Mouse (Mus musculus): ENCODE data around the gene Igfbpl1. TPM values are rescaled to one million over a fixed set of nuclear protein-coding genes. Genes with fewer than 3 reads are reported as not detected.
A peak's percentile ranks its signal among the peaks of the same experiment; 100 is the strongest.

Gene Igfbpl1
- polyA plus RNA-seq, 1 experiment from 2014 or later, result 90.4 TPM

DNA sequence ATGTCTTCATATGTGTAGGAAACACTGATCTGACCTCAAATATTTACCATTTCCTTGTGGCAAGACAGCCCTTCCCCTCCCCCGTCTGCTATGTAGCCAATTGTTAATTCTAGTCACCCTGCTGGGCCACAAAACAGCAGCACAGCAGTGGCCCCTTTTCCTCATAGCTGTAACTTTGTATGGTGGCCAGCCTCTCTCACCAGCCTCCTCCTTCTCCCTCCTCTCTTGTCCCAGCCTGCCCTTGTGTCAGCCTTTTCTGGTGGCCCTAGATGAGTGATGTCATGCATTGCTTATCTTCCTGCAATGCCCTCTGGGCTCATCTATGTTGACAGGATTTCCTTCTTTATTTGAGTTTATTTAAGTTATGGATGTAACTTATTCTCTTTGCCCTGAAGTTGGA lies 22.7 kb upstream of the Igfbpl1 start:
- ATAC-seq (ENCODE audit: insufficient read depth, low FRiP score, low TSS enrichment) (no peak), DNase-seq (ENCODE audit: low spot score) (no peak)
- no peak overlapping the region for H3K27ac ChIP-seq (ENCODE audit: low read depth, low read length)
- 19% methylated on average over 1 of the region's 1 CpGs for WGBS
- H3K36me3 ChIP-seq (ENCODE audit: control insufficient read depth, insufficient read depth, low read length), result no peaks in the 10 kb centered on the region
- H3K9me3 ChIP-seq (ENCODE audit: control insufficient read depth, low read length), result no peaks in the 10 kb centered on the region
- no peaks in the 10 kb centered on the region for H3K27me3 ChIP-seq (ENCODE audit: control insufficient read depth, insufficient read depth, low read length)
- no peak overlapping the region for H3K4me2 ChIP-seq (ENCODE audit: low read depth)
- H3K9ac ChIP-seq (ENCODE audit: low read length), result no peak overlapping the region
- H3K4me1 ChIP-seq (ENCODE audit: control insufficient read depth, insufficient read depth, low read length), result peaks cover 2% of the 10 kb centered on the region; the same call in 1 of the 2 replicates
- H3K4me3 ChIP-seq (ENCODE audit: low read depth, low read length), result no peak overlapping the region

DNA sequence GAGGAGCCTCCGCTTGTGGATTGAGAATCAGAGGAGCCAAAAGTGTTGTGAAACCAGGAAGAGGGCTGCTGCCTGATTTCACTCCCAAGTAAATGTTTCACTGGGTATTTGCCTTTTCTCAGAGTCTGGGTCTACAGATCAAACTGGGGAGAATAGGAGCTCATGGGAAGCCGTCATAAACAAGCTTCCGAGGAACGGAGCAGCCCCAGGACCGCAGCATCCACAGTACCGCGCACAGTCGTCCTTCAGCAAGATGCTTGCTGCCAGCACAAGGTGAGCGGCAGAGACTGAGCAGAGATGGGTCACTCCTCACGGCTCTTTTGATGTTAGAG lies 22.1 kb upstream of the Igfbpl1 start:
- H3K4me1 ChIP-seq (ENCODE audit: control insufficient read depth, insufficient read depth, low read length), result peaks cover 2% of the 10 kb centered on the region; the same call in 1 of the 2 replicates
- no peak overlapping the region for H3K4me2 ChIP-seq (ENCODE audit: low read depth)
- ATAC-seq (ENCODE audit: insufficient read depth, low FRiP score, low TSS enrichment) (no peak), DNase-seq (ENCODE audit: low spot score) (no peak)
- no peaks in the 10 kb centered on the region for H3K9me3 ChIP-seq (ENCODE audit: control insufficient read depth, low read length)
- no peak overlapping the region for H3K4me3 ChIP-seq (ENCODE audit: low read depth, low read length)
- 16% methylated on average over 10 of the region's 10 CpGs for WGBS
- no peaks in the 10 kb centered on the region for H3K36me3 ChIP-seq (ENCODE audit: control insufficient read depth, insufficient read depth, low read length)
- H3K9ac ChIP-seq (ENCODE audit: low read length), result no peak overlapping the region
- H3K27me3 ChIP-seq (ENCODE audit: control insufficient read depth, insufficient read depth, low read length), result no peaks in the 10 kb centered on the region
- no peak overlapping the region for H3K27ac ChIP-seq (ENCODE audit: low read depth, low read length)

DNA sequence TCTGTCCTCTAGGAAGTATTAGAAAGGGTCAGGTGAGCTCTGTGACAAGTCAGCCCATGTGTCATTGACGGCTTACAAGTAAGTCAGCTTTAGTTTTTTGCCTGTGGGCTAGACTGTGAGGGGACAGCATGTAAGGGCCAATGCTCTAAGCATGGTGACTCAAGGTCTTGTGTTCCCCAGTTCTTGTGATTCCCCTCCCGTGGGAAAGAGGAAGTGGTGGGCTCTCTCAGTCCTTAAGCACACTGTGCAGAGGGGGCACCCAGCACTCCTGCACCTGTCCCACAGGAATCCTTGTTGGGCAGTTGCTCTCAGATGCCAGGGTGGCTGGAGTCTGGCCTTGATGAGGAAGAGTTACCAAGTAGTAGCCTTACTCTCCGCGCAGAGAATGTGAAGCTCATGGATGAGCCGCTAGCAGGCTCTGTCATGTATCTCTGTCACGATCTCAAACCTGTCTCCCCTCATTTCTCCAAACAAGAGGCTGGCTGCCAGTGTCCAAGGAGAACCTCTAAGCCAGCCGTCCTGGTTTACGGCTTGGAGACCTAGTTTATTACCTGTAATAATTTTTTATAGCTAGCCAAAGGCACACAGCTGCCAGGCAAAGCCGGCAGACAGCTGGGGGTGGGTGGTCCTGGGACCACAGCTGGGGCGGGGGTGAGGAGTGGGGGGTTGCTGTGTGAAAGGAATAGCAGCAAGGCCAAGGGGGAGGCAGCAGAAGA lies 21.5 kb upstream of the Igfbpl1 start, which contains the start of gene Stra6l:
Gene Stra6l, plus strand, starts transcription at position 556 of the 716 bp plus-strand sequence.
- 24% methylated on average over 10 of the region's 10 CpGs for WGBS
- DNase-seq (ENCODE audit: low spot score) (no peak), ATAC-seq (ENCODE audit: insufficient read depth, low FRiP score, low TSS enrichment) (no peak)
- Histone ChIP-seq H3K4me1 (ENCODE audit: control insufficient read depth, insufficient read depth, low read length) (peaks cover 2% of the 10 kb centered on the region; the same call in 1 of the 2 replicates), H3K27me3 (ENCODE audit: control insufficient read depth, insufficient read depth, low read length) (no peaks in the 10 kb centered on the region), H3K36me3 (ENCODE audit: control insufficient read depth, insufficient read depth, low read length) (no peaks in the 10 kb centered on the region), H3K9ac (ENCODE audit: low read length) (no peak within 1 kb of the TSS), H3K4me3 (ENCODE audit: low read depth, low read length) (no peak within 1 kb of the TSS), H3K27ac (ENCODE audit: low read depth, low read length) (no peak within 1 kb of the TSS), H3K9me3 (ENCODE audit: control insufficient read depth, low read length) (no peaks in the 10 kb centered on the region), H3K4me2 (ENCODE audit: low read depth) (no peak within 1 kb of the TSS)

GRCm38 (mm10) chr4:45846263-45846662 lies 19.5 kb upstream of the Igfbpl1 start:
- no peak for DNase-seq (ENCODE audit: low spot score)
- no peak overlapping the region for H3K4me3 ChIP-seq (ENCODE audit: low read depth, low read length)
- 90% methylated on average over 2 of the region's 2 CpGs for WGBS

DNA sequence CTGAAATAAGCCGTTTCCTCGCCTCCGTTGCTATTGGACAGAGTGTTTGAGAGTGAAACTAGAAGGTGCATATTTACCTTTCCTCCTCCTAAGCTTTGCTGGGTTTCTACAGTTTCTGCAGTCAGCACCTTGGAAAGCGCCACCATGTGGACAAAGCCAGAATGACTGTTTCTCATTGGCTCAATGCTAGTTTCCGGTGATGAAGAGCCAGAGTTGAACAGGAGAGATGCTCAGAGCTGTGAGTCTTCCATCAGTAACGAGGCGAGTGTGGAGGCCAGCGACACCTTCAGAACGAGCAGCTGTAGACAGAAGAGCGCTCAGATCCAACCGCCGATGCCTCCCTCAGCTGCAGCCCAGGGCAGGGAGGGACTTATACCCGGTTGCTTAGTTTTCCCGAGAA lies 17.6 kb upstream of the Igfbpl1 start:
- ATAC-seq (ENCODE audit: insufficient read depth, low FRiP score, low TSS enrichment) (no peak), DNase-seq (ENCODE audit: low spot score) (peak; percentile 61)
- 60% methylated on average over 14 of the region's 14 CpGs for WGBS
- H3K4me2 ChIP-seq (ENCODE audit: low read depth), result no peak overlapping the region
- H3K4me3 ChIP-seq (ENCODE audit: low read depth, low read length), result no peak overlapping the region
- H3K9me3 ChIP-seq (ENCODE audit: control insufficient read depth, low read length), result no peaks in the 10 kb centered on the region
- no peak overlapping the region for H3K9ac ChIP-seq (ENCODE audit: low read length)
- H3K36me3 ChIP-seq (ENCODE audit: control insufficient read depth, insufficient read depth, low read length), result no peaks in the 10 kb centered on the region
- H3K27ac ChIP-seq (ENCODE audit: low read depth, low read length), result no peak overlapping the region
- H3K27me3 ChIP-seq (ENCODE audit: control insufficient read depth, insufficient read depth, low read length), result no peaks in the 10 kb centered on the region
- H3K4me1 ChIP-seq (ENCODE audit: control insufficient read depth, insufficient read depth, low read length), result 0 out of 2 replicates have a peak, but pooled peaks cover 2% of the 10 kb centered on the region

More at GRCm38 (mm10) chr4:45846263-45846662, 19.5 kb upstream of the Igfbpl1 start:
- H3K4me1 ChIP-seq (ENCODE audit: control insufficient read depth, insufficient read depth, low read length), result peaks cover 2% of the 10 kb centered on the region; the same call in 1 of the 2 replicates
- H3K36me3 ChIP-seq (ENCODE audit: control insufficient read depth, insufficient read depth, low read length), result no peaks in the 10 kb centered on the region
- no peak overlapping the region for H3K27ac ChIP-seq (ENCODE audit: low read depth, low read length)
- no peaks in the 10 kb centered on the region for H3K27me3 ChIP-seq (ENCODE audit: control insufficient read depth, insufficient read depth, low read length)
- H3K9me3 ChIP-seq (ENCODE audit: control insufficient read depth, low read length), result no peaks in the 10 kb centered on the region
- H3K4me2 ChIP-seq (ENCODE audit: low read depth), result no peak overlapping the region
- no peak for ATAC-seq (ENCODE audit: insufficient read depth, low FRiP score, low TSS enrichment)
- H3K9ac ChIP-seq (ENCODE audit: low read length), result no peak overlapping the region

DNA sequence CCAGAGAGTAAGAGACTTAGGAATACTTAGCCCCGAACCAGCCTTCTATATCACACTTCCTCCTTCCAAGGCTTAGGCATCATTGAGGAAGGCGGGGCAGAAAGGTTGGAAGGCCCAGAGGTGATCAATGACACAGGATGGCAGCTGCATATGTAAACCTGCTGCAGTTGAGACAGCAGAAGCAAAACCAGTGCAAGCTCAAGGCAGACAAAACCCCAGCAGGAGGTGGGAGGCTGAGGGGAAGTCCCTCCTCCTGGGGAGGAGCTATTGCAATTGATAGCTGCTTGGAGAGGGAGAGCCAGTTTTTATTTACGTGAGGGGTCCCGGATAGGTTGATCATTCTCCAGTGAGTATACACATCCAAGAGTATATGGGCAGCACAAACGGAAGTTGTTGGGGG lies 6.7 kb upstream of the Igfbpl1 start:
- Histone ChIP-seq H3K4me2 (ENCODE audit: low read depth) (no peak overlapping the region), H3K9ac (ENCODE audit: low read length) (no peak overlapping the region), H3K36me3 (ENCODE audit: control insufficient read depth, insufficient read depth, low read length) (no peaks in the 10 kb centered on the region), H3K27me3 (ENCODE audit: control insufficient read depth, insufficient read depth, low read length) (0 out of 2 replicates have a peak, but pooled peaks cover 3% of the 10 kb centered on the region), H3K4me1 (ENCODE audit: control insufficient read depth, insufficient read depth, low read length) (peaks cover 7% of the 10 kb centered on the region; the same call in 1 of the 2 replicates), H3K9me3 (ENCODE audit: control insufficient read depth, low read length) (no peaks in the 10 kb centered on the region), H3K4me3 (ENCODE audit: low read depth, low read length) (no peak overlapping the region), H3K27ac (ENCODE audit: low read depth, low read length) (no peak overlapping the region)
- ATAC-seq (ENCODE audit: insufficient read depth, low FRiP score, low TSS enrichment), result no peak
- 47% methylated on average over 5 of the region's 5 CpGs for WGBS
- DNase-seq (ENCODE audit: low spot score), result peak; percentile 32

DNA sequence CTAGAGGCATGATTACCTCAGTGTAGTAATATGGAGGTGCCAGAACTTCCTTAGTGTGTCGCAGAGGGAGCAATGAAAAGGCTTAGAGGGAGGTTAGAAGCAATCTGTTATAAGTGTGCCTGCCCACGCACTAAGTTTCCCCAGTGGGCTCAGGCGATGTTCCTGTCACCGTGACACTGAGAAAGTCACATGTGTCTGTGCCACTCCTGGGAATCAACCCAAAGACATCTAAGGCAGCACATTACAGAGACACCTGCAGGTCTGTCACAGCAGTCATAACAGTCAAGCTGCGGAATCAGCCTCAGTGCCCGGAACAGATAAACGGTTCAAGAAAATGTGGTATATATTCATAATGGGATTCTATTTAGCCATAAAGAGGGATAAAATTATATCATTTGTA lies 5.3 kb upstream of the Igfbpl1 start:
- 92% methylated on average over 7 of the region's 7 CpGs for WGBS

GRCm38 (mm10) chr4:45829907-45830759 lies 3.4 kb upstream of the Igfbpl1 start:
- DNase-seq (ENCODE audit: low spot score) (peak; percentile 45), ATAC-seq (ENCODE audit: insufficient read depth, low FRiP score, low TSS enrichment) (peak; percentile 30)
- Histone ChIP-seq H3K4me2 (ENCODE audit: low read depth) (no peak overlapping the region), H3K9me3 (ENCODE audit: control insufficient read depth, low read length) (no peaks in the 10 kb centered on the region), H3K9ac (ENCODE audit: low read length) (no peak overlapping the region), H3K27me3 (ENCODE audit: control insufficient read depth, insufficient read depth, low read length) (peaks cover 29% of the 10 kb centered on the region), H3K4me1 (ENCODE audit: control insufficient read depth, insufficient read depth, low read length) (peaks cover 7% of the 10 kb centered on the region; the same call in 1 of the 2 replicates), H3K27ac (ENCODE audit: low read depth, low read length) (peak overlapping the region; percentile 73), H3K36me3 (ENCODE audit: control insufficient read depth, insufficient read depth, low read length) (no peaks in the 10 kb centered on the region), H3K4me3 (ENCODE audit: low read depth, low read length) (no peak overlapping the region)
- 39% methylated on average over 13 of the region's 13 CpGs for WGBS

More for the DNA sequence above, 5.3 kb upstream of the Igfbpl1 start:
- DNase-seq (ENCODE audit: low spot score) (no peak), ATAC-seq (ENCODE audit: insufficient read depth, low FRiP score, low TSS enrichment) (no peak)
- Histone ChIP-seq H3K4me2 (ENCODE audit: low read depth) (no peak overlapping the region), H3K36me3 (ENCODE audit: control insufficient read depth, insufficient read depth, low read length) (no peaks in the 10 kb centered on the region), H3K9ac (ENCODE audit: low read length) (no peak overlapping the region), H3K27ac (ENCODE audit: low read depth, low read length) (no peak overlapping the region), H3K4me3 (ENCODE audit: low read depth, low read length) (no peak overlapping the region), H3K4me1 (ENCODE audit: control insufficient read depth, insufficient read depth, low read length) (peaks cover 7% of the 10 kb centered on the region; the same call in 1 of the 2 replicates), H3K27me3 (ENCODE audit: control insufficient read depth, insufficient read depth, low read length) (peaks cover 14% of the 10 kb centered on the region), H3K9me3 (ENCODE audit: control insufficient read depth, low read length) (no peaks in the 10 kb centered on the region)

All from neural tube, embryonic 11.5 days (tissue).